Mouse (Mus musculus) embryonic fibroblast, embryonic 13.5 days (primary cell): ENCODE measurements around the gene Nkpd1. TPM values are rescaled to one million over a fixed set of nuclear protein-coding genes. Genes with fewer than 3 reads are reported as not detected.

Experiments used
- H3K27ac ChIP-seq: 2 replicates; pipeline ENCODE4 v1.5.1; 2012; ENCODE audit warnings: low read length, control low read depth, inconsistent platforms; ENCODE audit not compliant: insufficient read depth
- H3K4me1 ChIP-seq: 2 replicates; pipeline ENCODE4 v1.6.1; 2011; ENCODE audit warnings: low read length; ENCODE audit not compliant: control insufficient read depth, insufficient read depth
- H3K4me3 ChIP-seq: 2 replicates; pipeline ENCODE4 v1.5.1; 2011; ENCODE audit warnings: mild to moderate bottlenecking, control low read depth, low read length; ENCODE audit not compliant: insufficient read depth
- CTCF ChIP-seq: IDR thresholded peaks from 2 replicates; pipeline ENCODE4 v1.5.1; 2011; ENCODE audit warnings: mild to moderate bottlenecking, control low read depth, low read length, moderate library complexity, borderline replicate concordance; ENCODE audit not compliant: insufficient read depth
- POLR2A ChIP-seq: IDR thresholded peaks from 2 replicates; pipeline ENCODE4 v1.6.1; 2011; ENCODE audit warnings: low read depth, mild to moderate bottlenecking, control low read depth, low read length, moderate library complexity
- polyA plus RNA-seq: library from polyadenylated mRNA; stranded (reverse); fragments of >200 nt; gene quantifications from 2 replicates; pipeline ENCODE4 v1.2.4, GENCODE M21; 2011; ENCODE audit warnings: low read depth; ENCODE audit not compliant: missing spikeins, insufficient read length

Nkpd1 gene
- polyA plus RNA-seq, 1 experiment, result not detected

DNA sequence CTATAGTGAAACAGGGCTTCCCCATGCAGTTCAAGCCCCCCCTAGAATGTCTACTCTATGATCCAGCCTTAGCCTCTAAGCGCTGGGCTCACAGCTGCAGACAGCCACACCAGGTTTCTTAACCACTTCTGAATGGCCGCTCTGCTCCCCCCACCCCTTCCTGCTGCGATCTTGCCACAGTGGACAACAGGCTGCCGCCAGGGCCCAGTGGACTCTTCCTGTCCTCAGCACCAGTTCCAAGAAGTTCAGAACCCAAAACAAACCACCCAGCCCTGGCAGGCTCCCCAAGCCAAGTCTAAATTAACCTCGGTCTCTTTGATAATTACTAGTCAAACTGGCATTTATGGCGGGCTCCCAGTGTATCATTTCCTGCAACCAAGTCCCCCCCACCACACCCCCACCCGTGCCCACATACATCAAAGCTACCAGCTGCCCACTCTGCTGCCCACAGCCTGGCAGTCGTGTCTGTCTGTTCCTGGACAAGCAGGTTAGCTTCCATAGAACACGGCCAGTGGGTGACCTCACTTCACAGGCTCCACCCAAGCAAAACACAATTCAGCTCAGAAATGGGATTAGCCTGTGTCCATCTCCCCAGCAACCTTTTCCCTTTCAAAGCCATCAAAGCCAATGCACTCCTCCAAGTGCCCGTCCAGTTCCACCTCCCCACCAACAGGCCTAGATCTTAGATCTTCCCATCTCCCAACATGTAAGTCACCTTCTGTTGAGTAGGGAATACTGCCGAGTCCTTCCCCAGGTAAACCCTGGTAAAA, 43.0 kb downstream of the Nkpd1 start:
- TF ChIP-seq POLR2A, result no peak
- TF ChIP-seq CTCF, result no peak
- Histone ChIP-seq H3K4me1 (peaks cover 3% of the 10 kb centered on the region; the same call in 1 of the 2 replicates), H3K27ac (no peak overlapping the region), H3K4me3 (peak overlapping the region; percentile 99)

DNA sequence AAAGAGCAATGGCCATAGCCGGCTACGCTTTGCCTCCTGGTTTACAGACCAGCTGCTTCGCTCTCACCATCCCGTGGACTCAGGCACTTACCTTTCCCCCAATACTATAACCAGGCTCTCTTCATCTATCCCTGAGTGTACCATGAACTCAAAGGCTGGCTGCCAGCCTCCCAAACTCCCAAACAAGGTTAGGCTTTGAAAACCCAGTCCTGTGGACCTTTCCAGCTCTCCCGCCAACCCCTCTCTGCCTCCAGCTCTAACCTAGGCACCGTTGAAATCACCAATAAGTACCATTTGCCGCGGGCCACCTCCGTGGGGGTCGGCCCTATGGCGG, 43.8 kb downstream of the Nkpd1 start:
- no peak for TF ChIP-seq CTCF
- TF ChIP-seq POLR2A, result no peak
- Histone ChIP-seq H3K4me1 (peaks cover 3% of the 10 kb centered on the region; the same call in 1 of the 2 replicates), H3K4me3 (peak overlapping the region; percentile 99)

DNA sequence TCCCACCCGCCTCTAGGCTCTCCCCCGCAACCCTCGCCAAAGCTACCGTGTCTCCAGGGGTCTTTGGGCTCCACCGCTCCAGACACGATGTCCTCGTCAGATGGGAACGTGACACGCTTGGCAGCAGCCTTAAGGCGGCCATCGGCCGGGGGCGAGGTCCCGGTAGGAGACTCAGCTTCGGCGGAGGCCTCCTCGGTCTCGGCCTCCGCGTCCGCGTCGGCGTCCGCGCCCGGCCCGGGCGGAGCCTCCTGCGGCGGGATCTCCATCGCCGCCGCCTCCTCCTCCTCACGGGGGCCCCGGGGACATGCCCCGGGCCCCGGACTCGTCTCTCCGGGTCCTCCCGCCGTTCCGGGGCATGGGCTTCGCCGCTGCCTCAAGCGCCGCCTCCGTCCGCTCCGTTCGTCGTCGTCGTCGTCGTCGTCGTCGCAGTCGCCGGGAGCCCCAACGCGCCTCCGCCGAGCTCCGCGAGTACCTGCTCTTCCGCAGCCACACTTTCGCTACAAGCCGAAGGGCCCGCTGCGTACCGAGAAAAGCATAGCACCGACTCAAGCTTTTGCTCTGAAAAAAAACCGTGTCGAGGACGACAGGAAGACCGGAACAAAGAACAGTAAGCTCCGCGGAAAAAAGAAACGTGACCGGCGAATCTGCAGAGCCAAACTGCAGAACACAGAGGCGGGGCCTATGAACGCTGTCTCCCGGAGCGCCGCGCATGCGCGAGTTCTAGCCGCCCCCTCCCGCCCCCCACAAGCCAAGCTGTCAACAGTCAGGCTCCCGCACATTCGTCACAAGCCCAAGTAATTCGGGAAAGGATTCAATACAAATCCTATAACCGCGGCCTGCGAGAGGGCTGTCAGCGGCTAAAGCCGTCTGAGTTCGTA, 44.4 kb downstream of the Nkpd1 start:
- H3K27ac ChIP-seq, result peak overlapping the region; percentile 88
- H3K4me3 ChIP-seq, result peak overlapping the region; percentile 99
- H3K4me1 ChIP-seq, result peaks cover 3% of the 10 kb centered on the region; the same call in 1 of the 2 replicates
- TF ChIP-seq POLR2A (peak; percentile 53), CTCF (no peak)

More for the DNA sequence above, 43.8 kb downstream of the Nkpd1 start:
- H3K27ac ChIP-seq, result peak overlapping the region; percentile 88

DNA sequence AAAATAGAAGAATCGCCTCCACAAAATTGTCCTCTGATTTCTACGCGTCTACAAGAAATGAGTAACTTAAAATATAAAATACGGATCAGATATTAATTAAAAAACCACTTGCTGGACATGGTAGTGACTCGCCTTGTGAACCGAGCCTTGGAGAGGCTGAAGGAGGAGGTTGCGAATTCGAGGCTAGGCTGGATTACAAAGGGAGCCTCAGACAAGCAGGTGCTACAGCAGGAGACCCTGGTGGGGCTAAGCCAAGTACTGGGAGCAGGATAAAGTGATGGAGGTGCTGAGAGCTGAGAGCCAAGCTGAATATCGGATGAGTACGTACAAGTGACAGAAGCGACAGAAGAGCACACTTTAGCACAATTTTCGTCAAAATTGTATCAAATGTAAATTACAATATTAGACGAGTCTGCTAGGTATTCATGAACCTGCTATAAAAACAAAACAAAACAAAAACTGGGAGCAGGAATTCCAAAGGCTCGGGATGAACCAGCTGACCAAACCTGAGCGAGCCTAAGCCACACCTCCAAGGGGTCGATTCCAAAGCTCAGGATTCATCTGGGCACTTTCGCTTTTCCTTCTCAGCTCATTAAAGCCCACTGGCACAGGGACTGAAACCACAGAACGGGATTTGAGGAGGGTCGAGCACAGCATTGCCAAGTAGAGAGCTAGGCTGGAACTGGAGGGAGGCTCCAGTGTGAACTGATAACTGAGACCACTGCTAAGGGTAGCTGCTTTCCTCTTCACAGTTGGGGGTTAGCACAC, 45.2 kb downstream of the Nkpd1 start, which contains the start of gene Ppp1r37:
Gene Ppp1r37, minus strand, starts transcription at position 434 of the 768 bp plus-strand sequence.
- no peak for TF ChIP-seq CTCF
- peak; percentile 31 for TF ChIP-seq POLR2A
- H3K4me1 ChIP-seq, result peaks cover 3% of the 10 kb centered on the region; the same call in 1 of the 2 replicates
- peak within 1 kb of the TSS; percentile 88 for H3K27ac ChIP-seq
- peak within 1 kb of the TSS; percentile 99 for H3K4me3 ChIP-seq

DNA sequence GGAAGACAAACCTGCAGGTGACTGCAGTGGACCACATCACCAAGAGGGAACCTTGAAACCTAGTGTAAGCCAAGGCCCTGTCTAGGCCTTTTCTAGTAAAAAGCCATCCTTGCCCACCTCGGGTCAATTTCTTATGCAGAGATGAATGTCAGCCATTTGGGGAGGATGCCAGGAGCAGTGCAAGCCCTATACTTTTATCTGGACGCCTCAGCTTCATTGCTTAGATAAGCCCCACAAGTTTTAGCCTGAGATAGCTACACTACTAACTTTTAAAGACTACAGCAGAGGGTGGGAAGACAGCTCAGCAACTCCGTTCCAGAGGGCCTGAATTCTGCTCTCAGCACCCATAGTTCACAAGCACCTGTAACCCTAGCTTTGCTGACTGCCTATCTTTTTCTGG, 46.2 kb downstream of the Nkpd1 start:
- peaks cover 3% of the 10 kb centered on the region; the same call in 1 of the 2 replicates for H3K4me1 ChIP-seq
- TF ChIP-seq CTCF, result no peak
- TF ChIP-seq POLR2A, result no peak
- no peak overlapping the region for H3K4me3 ChIP-seq
- no peak overlapping the region for H3K27ac ChIP-seq

DNA sequence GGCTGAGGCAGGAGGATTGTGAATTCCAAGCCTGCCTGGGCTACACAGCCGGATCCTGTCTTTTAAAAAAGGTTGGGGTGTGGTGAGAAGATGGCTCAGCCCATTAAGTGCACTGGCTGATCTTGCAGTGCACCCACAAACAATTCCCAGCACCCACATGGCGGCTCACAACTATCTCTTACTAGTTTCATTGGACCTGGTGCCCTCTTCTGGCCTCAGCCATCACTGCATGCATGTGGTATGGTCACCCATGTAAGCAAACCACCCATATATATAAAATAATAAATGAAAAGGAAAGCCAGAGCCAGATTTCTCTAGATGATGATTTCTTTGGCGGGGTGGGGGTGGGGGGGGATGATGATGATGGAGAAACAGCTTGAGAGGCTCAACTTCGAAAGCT, 46.8 kb downstream of the Nkpd1 start:
- Histone ChIP-seq H3K4me3 (no peak overlapping the region), H3K4me1 (peaks cover 3% of the 10 kb centered on the region; the same call in 1 of the 2 replicates), H3K27ac (no peak overlapping the region)
- peak; percentile 32; the same call in 1 of the 2 replicates for TF ChIP-seq CTCF
- no peak for TF ChIP-seq POLR2A

DNA sequence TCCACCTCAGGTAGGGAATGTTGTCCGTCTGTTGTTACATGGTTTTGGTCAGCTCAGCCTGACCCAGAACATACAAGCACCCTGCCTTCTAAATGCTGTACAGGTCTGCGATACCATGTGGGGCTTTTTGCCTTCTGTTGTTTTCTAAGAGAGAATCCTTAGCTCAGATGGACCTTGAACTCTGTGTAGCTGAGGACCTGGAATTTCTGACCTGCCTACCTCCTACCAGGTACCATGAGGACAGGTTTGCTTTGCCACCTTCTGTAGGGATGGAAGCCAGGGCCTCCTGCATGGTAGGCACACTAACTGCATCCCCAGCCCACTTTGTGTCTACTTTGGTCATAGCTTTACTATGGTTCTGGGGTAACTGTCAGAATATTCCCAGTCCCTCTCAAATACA, 48.2 kb downstream of the Nkpd1 start:
- no peak overlapping the region for H3K4me3 ChIP-seq
- H3K4me1 ChIP-seq, result no peaks in the 10 kb centered on the region
- H3K27ac ChIP-seq, result no peak overlapping the region
- TF ChIP-seq POLR2A, result no peak
- TF ChIP-seq CTCF, result no peak

DNA sequence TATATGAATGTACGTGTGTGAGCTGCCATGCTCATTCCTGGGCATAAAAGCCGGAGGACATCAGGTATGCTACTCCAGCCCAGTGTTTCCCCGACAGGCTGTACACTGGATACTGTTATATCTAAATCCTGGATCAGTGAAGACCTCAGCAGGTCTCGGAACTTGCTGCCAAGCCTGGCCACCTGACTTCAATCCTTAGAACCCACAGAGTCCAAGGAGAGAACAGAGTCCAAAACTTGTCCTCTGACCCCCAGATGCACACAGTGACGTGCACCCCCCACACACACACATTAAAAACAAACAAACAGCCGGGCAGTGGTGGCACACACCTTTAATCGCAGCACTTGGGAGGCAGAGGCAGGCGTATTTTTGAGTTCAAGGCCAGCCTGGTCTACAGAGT, 49.8 kb downstream of the Nkpd1 start:
- TF ChIP-seq CTCF (no peak), POLR2A (no peak)
- H3K4me1 ChIP-seq, result no peaks in the 10 kb centered on the region
- H3K27ac ChIP-seq, result no peak overlapping the region
- H3K4me3 ChIP-seq, result no peak overlapping the region

DNA sequence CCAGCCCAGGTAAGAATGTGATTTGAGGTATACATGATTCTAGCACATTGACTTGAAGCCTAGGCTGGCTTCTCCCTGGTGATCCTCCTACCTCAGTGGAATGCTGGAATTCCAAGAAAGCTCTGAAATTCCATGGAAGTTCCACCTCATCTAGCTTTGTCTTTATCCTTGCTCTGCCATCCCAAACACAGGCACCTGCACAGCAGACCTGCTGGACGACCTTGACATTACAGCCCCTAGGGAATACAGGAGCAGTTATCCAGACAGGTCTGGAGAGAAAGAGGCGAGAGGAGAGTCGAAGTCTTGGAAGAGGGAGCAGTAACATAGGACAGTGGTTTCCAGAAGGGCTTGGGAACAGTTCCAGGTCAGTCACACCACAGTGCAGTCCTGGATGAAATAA, 52.0 kb downstream of the Nkpd1 start:
- TF ChIP-seq POLR2A, result no peak
- TF ChIP-seq CTCF, result no peak
- no peak overlapping the region for H3K4me3 ChIP-seq
- no peak overlapping the region for H3K27ac ChIP-seq
- H3K4me1 ChIP-seq, result no peaks in the 10 kb centered on the region
